Mouse (Mus musculus) cerebellum, adult 9-10 months (tissue): Measurements from ENCODE around the gene Myh14.
"Not testable (repeated sequence)": the region's sequence is repeated elsewhere in the genome, so short reads cannot be mapped to it uniquely, and the experiment has no call there.

Source experiments
- DNase-seq: peaks from one replicate; pipeline ENCODE4 v3.0.0; 2022

The Myh14 gene

DNA sequence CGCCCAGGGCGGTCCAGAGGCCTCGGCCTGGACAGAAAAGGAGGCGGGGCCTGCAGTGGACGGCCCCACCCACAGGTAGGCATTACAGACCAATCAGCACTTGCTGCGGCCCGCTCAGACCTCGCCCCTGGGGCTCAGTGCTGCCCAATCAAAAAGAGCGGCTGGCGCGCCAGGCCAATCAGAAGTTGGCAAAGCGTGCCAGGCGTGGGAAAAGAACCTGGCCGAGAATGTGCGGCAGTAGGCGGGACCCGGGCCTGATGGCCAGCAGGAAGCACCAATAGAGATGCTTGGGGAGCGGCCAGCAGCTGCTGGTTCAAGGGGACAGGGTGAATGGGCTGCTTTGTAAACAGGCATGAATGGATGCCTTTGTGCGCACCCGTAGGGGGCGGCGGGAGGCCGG is at the start of gene Myh14:
Gene Myh14 (minus strand): TSS at position 41 of the 400 bp plus-strand sequence.
- peak; percentile 99 for DNase-seq

GRCm38 (mm10) chr7:44709881-44710280 is 39.2 kb upstream of the Myh14 start:
- no peak for DNase-seq

- no peak for DNase-seq
Observed at GRCm38 (mm10) chr7:44708574-44708973, 37.9 kb upstream of the Myh14 start, which contains the start of gene Izumo2. Gene Izumo2, plus strand, starts transcription at chr7:44708742.

DNA sequence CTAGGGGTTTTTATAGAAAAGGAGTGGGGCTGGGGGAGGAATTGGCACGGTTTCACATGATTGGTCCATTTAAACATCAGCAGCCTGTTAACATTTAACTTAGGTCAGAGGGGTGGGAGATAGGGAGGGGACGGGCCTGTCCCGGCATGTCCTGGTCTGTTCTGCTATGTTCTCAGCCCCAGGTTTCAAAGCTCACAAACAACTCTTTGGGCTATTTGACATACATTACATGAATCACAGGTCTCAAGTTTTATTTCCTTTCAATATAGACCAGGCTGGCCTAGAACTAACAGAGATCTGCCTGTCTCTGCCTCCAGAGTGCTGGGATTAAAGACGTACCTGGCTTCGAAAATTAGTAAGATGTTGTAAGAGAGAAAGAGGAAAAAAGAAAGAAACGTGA is 37.5 kb upstream of the Myh14 start:
- not testable (repeated sequence) for DNase-seq

GRCm38 (mm10) chr7:44707169-44707675 is 36.6 kb upstream of the Myh14 start:
- no peak for DNase-seq

DNA sequence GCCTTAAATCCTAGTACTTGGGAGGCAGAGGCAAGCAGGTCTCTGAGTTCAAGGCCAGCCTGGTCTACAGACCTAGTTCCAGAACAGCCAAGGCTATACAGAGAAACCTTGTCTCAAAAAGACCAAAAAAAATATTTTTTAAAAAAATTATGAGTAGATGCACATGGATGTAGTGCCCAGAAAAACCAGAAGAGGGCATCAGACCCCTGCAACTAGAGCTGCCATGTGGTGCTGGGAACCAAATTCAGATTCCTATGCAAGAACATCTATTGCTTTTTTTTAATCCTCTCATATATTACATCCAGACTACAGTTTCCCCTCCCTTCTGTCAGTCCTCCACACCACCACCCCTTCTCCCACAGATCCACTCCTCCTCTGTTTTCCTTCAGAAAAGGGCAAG is 35.7 kb upstream of the Myh14 start:
- no peak for DNase-seq

GRCm38 (mm10) chr7:44705086-44705485 is 34.4 kb upstream of the Myh14 start:
- DNase-seq, result no peak

DNA sequence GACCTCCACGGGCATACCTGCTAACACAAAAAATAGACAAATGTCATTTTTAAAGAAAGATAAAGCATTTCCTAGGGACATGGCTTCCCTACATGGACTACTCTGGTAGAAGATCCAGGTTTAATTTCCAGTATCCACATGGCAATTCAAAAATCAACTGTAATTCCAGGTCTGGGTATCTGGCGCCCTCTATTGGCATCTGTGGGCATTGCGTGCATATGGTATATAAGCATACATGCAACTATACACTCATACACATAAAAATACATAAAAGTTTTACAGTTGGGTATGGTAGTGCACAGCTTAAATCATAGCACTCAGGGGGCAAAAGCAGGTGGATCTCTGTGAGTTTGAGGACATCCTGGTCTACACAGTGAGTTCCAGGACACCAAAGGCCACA is 33.7 kb upstream of the Myh14 start:
- DNase-seq, result peak; percentile 55

GRCm38 (mm10) chr7:44702985-44703384 is 32.3 kb upstream of the Myh14 start:
- no peak for DNase-seq

DNA sequence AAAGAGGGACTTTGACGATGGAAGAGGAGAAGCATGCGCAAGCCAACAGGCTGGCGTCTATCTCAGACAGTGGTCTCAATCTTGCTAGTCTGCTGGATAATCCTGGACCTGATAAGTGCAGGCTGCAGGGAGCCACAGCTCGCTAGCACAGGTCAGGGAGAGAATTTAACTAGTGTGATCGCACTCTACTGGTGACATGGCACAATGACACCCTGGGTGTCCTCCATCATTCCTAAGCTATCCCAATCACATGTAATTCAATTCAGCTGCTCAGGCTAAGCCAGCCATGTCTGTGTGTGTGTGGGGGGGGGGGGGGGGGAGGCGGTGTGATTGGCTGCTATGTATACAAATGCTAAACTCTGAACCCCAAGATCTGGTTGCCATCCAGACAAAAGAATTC is 31.3 kb upstream of the Myh14 start:
- peak; percentile 80 for DNase-seq

DNA sequence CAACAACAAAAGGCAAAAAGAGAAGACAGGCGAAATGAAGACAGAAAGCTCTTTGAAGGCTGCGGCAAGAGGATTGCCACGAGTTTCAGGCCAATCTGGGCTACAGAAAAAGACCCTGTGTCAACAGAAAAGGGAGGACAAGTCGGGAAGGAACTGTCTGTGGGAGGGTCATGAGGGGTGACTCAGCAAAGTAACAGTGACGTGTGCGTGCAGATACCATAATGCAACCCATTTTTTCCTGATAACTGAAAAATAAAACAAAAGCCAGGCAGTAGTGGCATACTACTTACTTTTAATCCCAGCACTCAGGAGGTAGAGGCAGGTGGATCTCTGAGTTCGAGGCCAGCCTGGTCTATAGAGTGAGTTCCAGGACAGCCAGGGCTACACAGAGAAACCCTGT is 27.3 kb upstream of the Myh14 start:
- no peak for DNase-seq

- peak; percentile 75 for DNase-seq
Observed at GRCm38 (mm10) chr7:44697191-44697710, 26.6 kb upstream of the Myh14 start.

DNA sequence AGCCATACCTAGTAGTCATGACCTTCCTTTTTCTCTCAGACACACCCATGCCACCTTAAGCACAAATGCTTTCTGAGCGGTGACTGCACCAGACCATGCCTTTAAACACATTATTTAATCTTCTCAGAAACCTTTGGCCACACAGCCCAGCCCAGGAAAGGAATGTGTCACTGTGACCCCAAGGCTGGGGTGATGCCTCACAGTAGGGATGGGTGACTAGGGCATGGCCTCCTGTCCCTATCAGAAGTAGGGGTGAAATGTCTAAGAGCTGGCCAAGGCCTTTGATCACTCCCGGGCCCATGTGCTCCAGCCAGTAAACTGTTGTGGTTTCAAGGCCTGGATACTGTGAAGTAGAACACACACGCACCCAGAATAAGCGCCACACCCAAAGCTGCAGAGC is 24.6 kb upstream of the Myh14 start:
- no peak for DNase-seq

- no peak for DNase-seq
Observed at GRCm38 (mm10) chr7:44693427-44694175, 23.0 kb upstream of the Myh14 start.

- peak; percentile 66 for DNase-seq
Observed at GRCm38 (mm10) chr7:44689331-44689730, 18.7 kb upstream of the Myh14 start.

- no peak for DNase-seq
Observed at GRCm38 (mm10) chr7:44688890-44689289, 18.2 kb upstream of the Myh14 start.

DNA sequence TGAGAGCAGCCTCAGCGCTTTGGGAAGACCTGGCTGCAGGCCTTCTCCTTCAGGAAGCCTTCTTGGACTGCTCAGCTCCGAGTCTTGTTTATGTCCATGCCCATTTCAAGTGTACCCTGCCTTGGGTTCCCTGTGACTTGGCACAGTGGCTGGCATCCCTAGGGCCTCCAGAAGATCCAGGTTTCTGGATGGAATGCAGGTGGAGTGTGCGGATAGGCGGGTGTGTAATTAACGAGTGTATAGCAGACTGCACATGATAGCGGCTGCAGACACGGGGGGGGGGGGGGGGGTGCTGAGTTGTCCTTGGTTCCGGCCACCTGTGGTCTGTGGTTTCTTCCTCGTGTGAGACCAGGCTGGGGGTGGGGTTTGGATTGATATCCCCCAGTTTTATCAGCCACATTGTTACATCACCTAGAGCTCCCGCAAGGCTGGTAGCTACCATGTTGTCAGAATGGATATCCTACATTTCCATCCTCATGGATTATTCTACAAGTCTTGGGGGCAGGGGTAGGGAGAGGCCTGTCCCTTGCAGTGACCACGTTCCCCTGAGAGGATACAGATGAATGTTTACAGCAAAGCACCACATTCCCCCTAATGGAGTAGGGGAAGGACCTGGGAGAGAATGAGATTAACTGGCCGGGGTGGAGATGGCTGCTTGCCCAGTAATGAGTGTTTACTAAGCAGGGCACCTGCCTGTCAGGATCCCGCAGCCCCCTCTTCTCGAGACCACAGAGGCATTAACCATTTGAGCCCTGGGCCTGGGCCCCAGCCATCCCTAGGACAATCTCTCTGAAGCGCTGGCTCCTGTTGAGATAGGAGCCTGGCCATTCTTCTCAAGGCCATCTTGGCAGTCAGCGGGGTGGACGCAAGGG is 15.1 kb upstream of the Myh14 start:
- DNase-seq, result no peak

GRCm38 (mm10) chr7:44683656-44684055 is 13.0 kb upstream of the Myh14 start:
- no peak for DNase-seq

- peak; percentile 93 for DNase-seq
Observed at GRCm38 (mm10) chr7:44676611-44677010, 6.0 kb upstream of the Myh14 start.

- peak; percentile 64 for DNase-seq
Observed at GRCm38 (mm10) chr7:44676126-44676525, 5.5 kb upstream of the Myh14 start.

- DNase-seq, result no peak
Observed at GRCm38 (mm10) chr7:44675171-44675570, 4.5 kb upstream of the Myh14 start.

DNA sequence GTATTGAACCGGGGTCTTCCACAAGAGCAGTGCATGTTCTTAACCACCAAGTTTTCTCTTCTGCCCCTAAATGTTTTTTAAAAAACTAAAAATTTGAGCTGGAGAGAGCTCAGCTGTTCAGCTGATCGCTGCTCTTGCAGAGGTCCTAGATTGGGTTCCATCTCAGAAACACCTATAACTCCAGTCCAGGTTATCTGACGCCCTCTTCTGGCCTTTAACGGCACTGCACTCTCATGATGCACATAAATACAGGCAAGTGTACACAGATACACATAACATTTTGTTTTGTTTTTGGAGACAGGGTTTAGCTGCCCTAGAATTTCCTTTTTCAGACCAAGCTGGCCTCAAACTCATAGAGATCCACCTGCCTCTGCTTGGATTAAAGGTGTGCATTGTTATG is 3.9 kb upstream of the Myh14 start:
- DNase-seq, result no peak

- DNase-seq, result peak; percentile 76
Observed at GRCm38 (mm10) chr7:44672193-44672592, 1.6 kb upstream of the Myh14 start.

- DNase-seq, result no peak
Observed at GRCm38 (mm10) chr7:44669103-44669502, 1.5 kb downstream of the Myh14 start.
